Mouse (Mus musculus) CH12.LX (cell line): ENCODE measurements around the gene Tomm22.

Experiments used
- CHD2 ChIP-seq: IDR thresholded peaks from 2 replicates; pipeline ENCODE4 v1.6.1; 2011; ENCODE audit warnings: low read length, improper control_type of control experiment
- CTCF ChIP-seq, 2 experiments: IDR thresholded peaks in 1 of 2; conservative IDR thresholded peaks in 1 of 2; 2 replicates each; pipeline ENCODE4 v1.5.1; 2011 to 2012; ENCODE audit warnings: low read depth in 2 of 2, low read length in 2 of 2, improper control_type of control experiment in 1 of 2, inconsistent platforms in 1 of 2, mild to moderate bottlenecking in 1 of 2, moderate library complexity in 1 of 2
- E2F4 ChIP-seq: IDR thresholded peaks from 2 replicates; pipeline ENCODE4 v1.6.1; 2011; ENCODE audit warnings: low read depth, low read length, improper control_type of control experiment; ENCODE audit not compliant: insufficient replicate concordance
- NRF1 ChIP-seq: IDR thresholded peaks from 2 replicates; pipeline ENCODE4 v1.6.1; 2014; ENCODE audit warnings: low read depth, mild to moderate bottlenecking, inconsistent platforms, low read length, improper control_type of control experiment, moderate library complexity
- TCF12 ChIP-seq: IDR thresholded peaks from 2 replicates; pipeline ENCODE4 v1.6.1; 2014; ENCODE audit warnings: low read depth, mild to moderate bottlenecking, inconsistent platforms, low read length, improper control_type of control experiment
- ZNF384 ChIP-seq: IDR thresholded peaks from 2 replicates; pipeline ENCODE4 v1.6.1; 2012; ENCODE audit warnings: low read depth, low read length, improper control_type of control experiment, inconsistent platforms

DNA sequence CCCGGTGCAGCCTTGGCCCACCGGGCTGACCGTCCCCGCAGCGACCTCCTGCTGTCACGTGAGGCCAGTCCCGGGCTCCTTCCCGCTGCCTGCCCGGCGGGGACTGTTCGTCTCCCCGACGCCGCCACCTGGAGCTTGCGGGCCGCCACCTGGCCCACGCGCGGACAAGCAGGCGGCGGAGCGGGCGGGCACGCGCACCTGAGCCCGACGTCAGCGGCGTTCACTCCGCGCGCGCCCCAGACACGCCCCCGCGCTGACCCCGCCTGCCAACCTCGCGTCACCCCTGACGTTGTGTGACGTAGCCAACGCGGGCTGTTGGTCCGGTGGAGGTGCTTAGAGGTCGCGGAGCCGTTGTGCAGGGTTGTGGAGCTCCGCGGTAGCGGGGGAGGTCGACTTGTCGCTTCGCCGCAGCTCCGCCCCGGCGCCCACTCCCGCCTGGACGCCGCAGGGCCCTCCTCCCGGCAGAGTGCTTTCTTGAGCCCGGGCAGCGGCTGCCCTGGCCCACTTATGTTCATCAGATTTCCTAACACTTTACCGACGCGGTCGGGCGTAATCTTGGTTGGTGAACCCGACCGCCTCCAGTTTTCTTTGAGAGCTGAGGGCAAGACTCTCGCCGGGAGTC is 17.1 kb downstream of the Tomm22 start, which contains the start of gene Josd1:
- TF ChIP-seq ZNF384 (no peak), CTCF (conservative IDR thresholded peaks at IDR 0.05 in 1 of 2, IDR thresholded peaks at IDR 0.05 in 1 of 2; ENCODE audit: low read depth in 2 of 2, low read length in 2 of 2) (no peak), NRF1 (peak; percentile 68), CHD2 (no peak), E2F4 (no peak), TCF12 (peak; percentile 66; the same call in 1 of the 2 replicates)
